Mouse (Mus musculus): Measurements from ENCODE around the gene Gm28047.

The Gm28047 gene

DNA sequence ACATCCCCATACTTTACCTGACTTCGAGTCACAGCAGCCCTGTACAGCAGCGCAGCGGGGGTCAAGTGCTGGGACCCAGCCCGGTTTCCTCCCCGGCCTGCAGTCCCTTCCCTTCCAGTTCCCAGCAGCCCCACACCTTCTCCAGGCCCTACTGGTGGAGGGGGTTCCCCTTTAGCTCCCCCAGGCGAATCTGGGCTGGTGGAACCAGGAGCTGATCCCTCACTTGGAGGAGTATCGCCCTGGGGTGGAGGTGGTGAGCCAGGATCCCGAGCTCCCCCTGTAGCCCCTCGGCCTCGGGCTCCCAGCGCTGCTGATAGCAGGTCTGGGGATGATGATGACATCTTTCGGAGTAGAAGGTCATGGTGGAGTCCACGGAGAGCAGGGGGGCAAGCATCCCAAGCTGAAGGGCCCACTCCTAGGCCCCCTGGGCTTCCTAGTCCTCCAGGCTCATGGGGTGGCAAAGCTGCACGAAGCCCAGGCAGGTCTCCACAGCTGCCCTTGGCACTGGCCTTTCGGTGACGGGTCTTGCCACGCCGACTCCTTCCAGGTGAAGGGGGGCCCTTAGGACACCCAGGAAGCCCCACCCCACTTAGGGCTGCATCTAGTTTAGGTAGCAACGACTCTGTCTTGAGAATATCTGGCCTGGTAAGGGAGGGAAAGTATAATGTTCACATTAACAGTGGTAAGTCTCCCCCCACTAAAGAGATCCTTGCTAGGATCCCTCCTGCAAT is 123.6 kb downstream of the Gm28047 start:
- no peak for DNase-seq (ENCODE audit: low read depth, low spot score)

GRCm38 (mm10) chr15:102500479-102500878 is 124.4 kb downstream of the Gm28047 start:
- DNase-seq (ENCODE audit: low read depth, low spot score): no peak

GRCm38 (mm10) chr15:102499851-102500250 is 125.0 kb downstream of the Gm28047 start:
- no peak for DNase-seq (ENCODE audit: low read depth, low spot score)

DNA sequence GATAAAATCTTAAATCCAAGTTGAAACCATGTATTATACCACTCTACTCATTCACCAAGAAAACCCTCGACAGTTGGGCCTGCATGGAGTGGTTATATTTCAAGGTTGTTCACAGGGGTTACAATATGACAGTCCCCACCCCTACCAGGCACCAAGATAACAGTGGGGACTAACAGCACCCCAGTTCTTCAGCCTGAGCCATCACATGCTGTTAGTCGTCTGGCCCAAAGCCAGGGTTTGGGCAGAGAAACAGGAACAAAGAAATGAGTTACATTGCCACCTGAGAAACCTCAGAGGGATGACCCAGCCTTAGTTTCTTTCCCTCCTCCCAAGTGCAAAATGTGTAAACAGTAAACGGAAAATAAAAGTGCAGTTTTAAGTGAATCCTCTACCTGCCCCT is 125.5 kb downstream of the Gm28047 start:
- no peak for DNase-seq (ENCODE audit: low read depth, low spot score)

GRCm38 (mm10) chr15:102498322-102498721 is 126.5 kb downstream of the Gm28047 start:
- no peak for DNase-seq (ENCODE audit: low read depth, low spot score)

GRCm38 (mm10) chr15:102487664-102488063 is 137.2 kb downstream of the Gm28047 start:
- DNase-seq (ENCODE audit: low read depth, low spot score): no peak

- no peak for DNase-seq (ENCODE audit: low read depth, low spot score)
Observed at GRCm38 (mm10) chr15:102485853-102486252, 139.0 kb downstream of the Gm28047 start.

- peak; percentile 71 for DNase-seq (ENCODE audit: low read depth, low spot score)
Observed at GRCm38 (mm10) chr15:102483136-102483535, 141.7 kb downstream of the Gm28047 start.

GRCm38 (mm10) chr15:102474520-102474919 is 150.3 kb downstream of the Gm28047 start:
- no peak for DNase-seq (ENCODE audit: low read depth, low spot score)

Measured in retina, adult 2 months (tissue).